Mouse (Mus musculus): ENCODE data around the gene Srms. TPM values are rescaled to one million over a fixed set of nuclear protein-coding genes. Genes with fewer than 3 reads are reported as not detected.

Srms gene
- 0.23 and 0.32 TPM in 2 replicates for polyA plus RNA-seq (2016; fragmentation: Nextera tagmentation; extraction: Ambion mirVana)

DNA sequence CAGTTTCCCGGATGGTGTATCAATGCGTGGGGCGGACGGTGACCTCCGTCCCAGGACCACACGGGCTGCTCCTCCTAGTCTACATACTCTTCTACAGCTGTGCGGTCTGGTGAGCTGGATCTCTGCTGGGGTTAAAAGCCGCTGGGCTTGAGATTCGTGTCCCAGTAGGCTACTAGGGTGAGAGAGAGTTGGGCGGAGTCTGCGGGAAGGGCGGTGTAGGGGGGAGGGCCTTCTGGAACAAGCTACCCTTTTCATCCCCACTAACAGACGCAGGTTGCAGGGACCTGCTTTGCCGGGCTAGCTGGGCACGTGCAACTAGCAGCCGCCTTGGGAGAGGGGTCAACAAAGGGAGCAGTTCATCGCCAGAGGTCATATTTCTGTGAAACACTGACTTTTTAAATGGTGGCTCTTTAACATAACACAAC lies at the start of gene Srms:
Gene Srms (minus strand): TSS at position 165 of the 425 bp plus-strand sequence.
- Histone ChIP-seq H3K36me3 (no peaks in the 10 kb centered on the region), H3K4me2 (peak within 1 kb of the TSS; percentile 61), H3K4me3 (peak within 1 kb of the TSS; percentile 31), H3K9ac (no peak within 1 kb of the TSS), H3K27ac (ENCODE audit: poor library complexity, severe bottlenecking) (no peak within 1 kb of the TSS), H3K9me3 (replicated peaks) (no peaks in the 10 kb centered on the region), H3K4me1 (replicated peaks) (peaks cover 4% of the 10 kb centered on the region; the same call in 1 of the 2 replicates), H3K27me3 (replicated peaks) (peaks cover 65% of the 10 kb centered on the region)
- peak; percentile 53; the same call in 1 of the 2 replicates for ATAC-seq (ENCODE audit: insufficient number of reproducible peaks, low FRiP score)
- 2% methylated on average over 17 of the region's 17 CpGs for WGBS

GRCm38 (mm10) chr2:181253248-181253647 lies 40.3 kb upstream of the Srms start:
- H3K4me2 ChIP-seq = no peak overlapping the region
- peaks cover 63% of the 10 kb centered on the region for H3K36me3 ChIP-seq
- H3K4me3 ChIP-seq = no peak overlapping the region
- H3K27ac ChIP-seq (ENCODE audit: poor library complexity, severe bottlenecking) = no peak overlapping the region
- H3K4me1 ChIP-seq (replicated peaks) = no peaks in the 10 kb centered on the region
- H3K9ac ChIP-seq = no peak overlapping the region
- ATAC-seq (ENCODE audit: insufficient number of reproducible peaks, low FRiP score) = no peak
- 88% methylated on average over 1 of the region's 1 CpGs for WGBS
- no peaks in the 10 kb centered on the region for H3K9me3 ChIP-seq (replicated peaks)
- no peaks in the 10 kb centered on the region for H3K27me3 ChIP-seq (replicated peaks)

DNA sequence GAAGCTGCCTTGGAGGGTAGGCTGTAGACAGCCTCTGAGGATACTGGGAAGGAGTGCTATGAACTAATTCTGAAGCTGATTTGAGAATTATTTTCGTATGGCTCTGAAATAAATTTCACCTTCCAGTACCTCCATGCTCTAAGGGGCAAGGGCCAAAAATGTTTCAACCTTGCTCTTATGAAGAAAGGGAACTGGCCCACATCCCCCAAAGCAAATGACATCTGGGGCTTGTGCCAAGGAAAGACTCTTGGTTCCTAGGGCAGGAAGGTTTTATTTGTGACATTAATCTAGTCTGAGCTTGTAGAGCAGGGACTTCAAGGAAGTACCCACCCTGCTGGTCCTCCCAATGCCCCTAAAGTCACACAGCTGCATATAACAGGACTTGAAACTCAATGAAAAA lies 38.9 kb upstream of the Srms start:
- Histone ChIP-seq H3K27ac (ENCODE audit: poor library complexity, severe bottlenecking) (no peak overlapping the region), H3K4me1 (replicated peaks) (no peaks in the 10 kb centered on the region), H3K9ac (no peak overlapping the region), H3K9me3 (replicated peaks) (no peaks in the 10 kb centered on the region), H3K27me3 (replicated peaks) (no peaks in the 10 kb centered on the region), H3K36me3 (peaks cover 53% of the 10 kb centered on the region), H3K4me3 (no peak overlapping the region), H3K4me2 (no peak overlapping the region)
- ATAC-seq (ENCODE audit: insufficient number of reproducible peaks, low FRiP score) = no peak
- 81% methylated on average over 1 of the region's 1 CpGs for WGBS

- no peak for ATAC-seq (ENCODE audit: insufficient number of reproducible peaks, low FRiP score)
- Histone ChIP-seq H3K9me3 (replicated peaks) (no peaks in the 10 kb centered on the region), H3K27ac (ENCODE audit: poor library complexity, severe bottlenecking) (no peak overlapping the region), H3K4me3 (no peak overlapping the region), H3K36me3 (peaks cover 31% of the 10 kb centered on the region), H3K4me1 (replicated peaks) (no peaks in the 10 kb centered on the region), H3K9ac (no peak overlapping the region), H3K27me3 (replicated peaks) (no peaks in the 10 kb centered on the region), H3K4me2 (no peak overlapping the region)
- WGBS = 80% methylated on average over 10 of the region's 10 CpGs
Observed at GRCm38 (mm10) chr2:181249217-181249616, 36.2 kb upstream of the Srms start.

GRCm38 (mm10) chr2:181245031-181245430 lies 32.0 kb upstream of the Srms start:
- H3K27ac ChIP-seq (ENCODE audit: poor library complexity, severe bottlenecking) = no peak overlapping the region
- no peaks in the 10 kb centered on the region for H3K27me3 ChIP-seq (replicated peaks)
- H3K9me3 ChIP-seq (replicated peaks) = no peaks in the 10 kb centered on the region
- no peak overlapping the region for H3K4me2 ChIP-seq
- no peak overlapping the region for H3K4me3 ChIP-seq
- H3K36me3 ChIP-seq = no peaks in the 10 kb centered on the region
- no peak overlapping the region for H3K9ac ChIP-seq
- WGBS = 45% methylated on average over 2 of the region's 2 CpGs
- peaks cover 8% of the 10 kb centered on the region; the same call in 1 of the 2 replicates for H3K4me1 ChIP-seq (replicated peaks)
- no peak for ATAC-seq (ENCODE audit: insufficient number of reproducible peaks, low FRiP score)

DNA sequence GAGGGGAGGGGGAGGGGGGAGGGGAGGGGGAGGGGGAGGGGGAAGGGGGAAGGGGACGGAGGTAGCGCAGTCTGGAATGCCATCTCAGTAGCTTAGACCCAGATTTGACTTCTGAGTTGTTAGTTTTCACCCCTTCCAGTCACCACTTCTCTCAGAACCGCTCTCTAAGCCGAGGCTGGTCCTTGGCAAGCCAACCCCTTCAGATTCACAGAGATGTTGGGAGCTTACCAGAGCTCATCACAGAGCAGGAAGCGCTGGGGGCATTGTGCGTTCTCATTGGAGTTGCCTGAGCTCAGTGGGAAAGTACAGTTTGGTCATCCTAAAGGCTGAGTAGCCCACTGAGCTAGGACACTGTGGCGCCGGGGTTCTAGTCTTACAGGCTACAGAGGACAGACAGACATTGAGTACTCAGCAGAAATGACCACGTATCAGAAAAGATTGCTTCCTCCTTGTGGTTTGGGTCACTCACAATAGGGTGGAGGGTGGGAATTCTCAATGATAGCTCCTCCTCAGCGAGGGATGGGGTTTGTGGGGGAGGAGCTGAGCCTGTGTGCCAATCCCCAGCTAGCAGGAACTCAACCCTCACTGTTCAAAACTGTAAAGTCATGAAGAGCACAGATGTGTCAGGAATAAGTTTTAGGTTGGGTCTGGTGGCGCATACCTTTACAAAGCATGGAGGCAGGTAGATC lies 30.9 kb upstream of the Srms start:
- Histone ChIP-seq H3K4me1 (replicated peaks) (peaks cover 8% of the 10 kb centered on the region; the same call in 1 of the 2 replicates), H3K9me3 (replicated peaks) (no peaks in the 10 kb centered on the region), H3K4me2 (0 out of 2 replicates have a peak overlapping the region, but pooled peaks have one; percentile 1), H3K4me3 (no peak overlapping the region), H3K27me3 (replicated peaks) (no peaks in the 10 kb centered on the region), H3K9ac (no peak overlapping the region), H3K36me3 (0 out of 2 replicates have a peak, but pooled peaks cover 2% of the 10 kb centered on the region), H3K27ac (ENCODE audit: poor library complexity, severe bottlenecking) (no peak overlapping the region)
- no peak for ATAC-seq (ENCODE audit: insufficient number of reproducible peaks, low FRiP score)
- WGBS = 26% methylated on average over 11 of the region's 11 CpGs

DNA sequence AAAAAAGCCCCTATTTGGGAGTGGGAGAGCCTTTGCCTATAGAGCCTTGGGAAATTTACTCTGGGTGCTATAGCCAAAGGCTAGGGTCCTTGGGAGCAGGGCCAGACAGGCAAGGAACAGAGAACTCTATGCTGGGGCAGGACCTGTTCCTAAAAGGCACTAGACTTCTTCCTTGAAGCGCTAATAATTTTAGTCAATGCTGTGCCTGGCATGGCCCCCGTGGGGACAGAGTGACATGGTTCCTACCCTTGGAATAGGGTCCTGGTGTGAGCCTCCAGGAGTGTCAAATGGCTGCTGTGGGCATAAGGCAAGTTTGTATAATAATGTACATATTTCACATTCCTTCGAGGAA lies 29.3 kb upstream of the Srms start:
- no peak overlapping the region for H3K9ac ChIP-seq
- ATAC-seq (ENCODE audit: insufficient number of reproducible peaks, low FRiP score) = no peak
- H3K4me1 ChIP-seq (replicated peaks) = peaks cover 8% of the 10 kb centered on the region; the same call in 1 of the 2 replicates
- H3K36me3 ChIP-seq = 0 out of 2 replicates have a peak, but pooled peaks cover 9% of the 10 kb centered on the region
- H3K4me2 ChIP-seq = peak overlapping the region; percentile 69
- no peak overlapping the region for H3K27ac ChIP-seq (ENCODE audit: poor library complexity, severe bottlenecking)
- H3K27me3 ChIP-seq (replicated peaks) = no peaks in the 10 kb centered on the region
- peak overlapping the region; percentile 52 for H3K4me3 ChIP-seq
- WGBS = 67% methylated on average over 3 of the region's 3 CpGs
- H3K9me3 ChIP-seq (replicated peaks) = no peaks in the 10 kb centered on the region

DNA sequence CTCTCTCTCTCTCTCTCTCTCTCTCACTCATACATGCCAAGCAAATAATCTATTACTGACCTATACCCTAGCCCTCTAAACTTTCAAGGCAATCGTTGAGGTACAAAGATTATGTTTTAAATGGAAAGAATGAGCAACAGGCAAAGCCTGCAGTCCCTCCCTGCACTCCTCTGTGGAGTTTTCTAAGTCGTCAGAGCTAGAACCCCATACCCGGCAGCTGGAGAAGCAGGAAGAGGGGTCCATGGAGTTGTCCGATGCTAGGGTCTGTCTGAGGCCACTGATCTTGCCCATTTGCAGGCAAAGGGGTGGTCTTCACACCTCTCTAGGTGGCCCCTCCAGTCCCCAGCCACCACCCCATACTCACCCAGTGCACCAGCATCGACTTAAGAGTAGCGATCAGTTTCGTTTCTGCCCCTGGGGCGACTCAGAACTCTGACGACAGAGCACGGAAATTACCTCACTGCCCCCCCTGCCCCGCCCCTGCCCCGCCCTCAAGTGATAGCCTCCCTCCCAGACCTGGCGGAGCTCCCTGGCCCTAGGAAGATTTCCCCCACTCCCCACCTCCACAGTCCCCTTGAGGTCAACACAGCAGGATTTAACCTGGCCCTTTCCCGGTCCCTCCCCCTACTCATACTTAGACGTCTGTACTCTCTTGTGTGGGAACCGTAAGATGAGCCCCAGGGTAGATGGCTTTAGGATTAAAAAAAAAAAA lies 28.8 kb upstream of the Srms start, which contains the start of gene Helz2:
Gene Helz2 (minus strand): TSS at position 426 of the 712 bp plus-strand sequence.
- WGBS = 5% methylated on average over 16 of the region's 16 CpGs
- no peaks in the 10 kb centered on the region for H3K9me3 ChIP-seq (replicated peaks)
- peak within 1 kb of the TSS; percentile 69 for H3K4me2 ChIP-seq
- H3K36me3 ChIP-seq = 0 out of 2 replicates have a peak, but pooled peaks cover 10% of the 10 kb centered on the region
- H3K4me3 ChIP-seq = peak within 1 kb of the TSS; percentile 52
- no peaks in the 10 kb centered on the region for H3K27me3 ChIP-seq (replicated peaks)
- peak; percentile 84 for ATAC-seq (ENCODE audit: insufficient number of reproducible peaks, low FRiP score)
- peak within 1 kb of the TSS; percentile 66 for H3K9ac ChIP-seq
- H3K4me1 ChIP-seq (replicated peaks) = peaks cover 8% of the 10 kb centered on the region; the same call in 1 of the 2 replicates
- no peak within 1 kb of the TSS for H3K27ac ChIP-seq (ENCODE audit: poor library complexity, severe bottlenecking)

- ATAC-seq (ENCODE audit: insufficient number of reproducible peaks, low FRiP score) = no peak
Observed at GRCm38 (mm10) chr2:181240806-181241440, 27.9 kb upstream of the Srms start.

DNA sequence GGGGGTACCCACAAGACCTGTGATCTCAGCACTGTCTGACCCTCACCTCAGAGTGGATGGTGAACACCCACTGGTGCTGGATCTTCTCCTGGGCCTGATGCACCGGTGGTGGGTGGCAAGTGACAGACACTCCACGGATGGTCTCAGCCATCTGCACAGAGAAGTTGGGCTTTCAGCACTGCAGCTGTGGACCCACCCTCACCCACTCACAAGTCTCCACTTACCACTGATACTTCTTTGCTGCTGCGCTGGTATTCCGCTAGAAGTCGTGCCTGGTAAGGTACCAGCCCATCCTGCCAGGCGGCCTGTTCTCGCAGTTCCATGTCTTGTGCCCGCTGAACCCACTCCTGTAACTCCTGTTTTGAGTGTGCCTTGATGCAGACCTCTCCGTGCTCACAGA lies 26.3 kb upstream of the Srms start:
- no peak overlapping the region for H3K9ac ChIP-seq
- peaks cover 21% of the 10 kb centered on the region for H3K36me3 ChIP-seq
- ATAC-seq (ENCODE audit: insufficient number of reproducible peaks, low FRiP score) = no peak
- no peaks in the 10 kb centered on the region for H3K27me3 ChIP-seq (replicated peaks)
- no peak overlapping the region for H3K4me2 ChIP-seq
- H3K4me3 ChIP-seq = no peak overlapping the region
- no peaks in the 10 kb centered on the region for H3K9me3 ChIP-seq (replicated peaks)
- H3K27ac ChIP-seq (ENCODE audit: poor library complexity, severe bottlenecking) = no peak overlapping the region
- 80% methylated on average over 9 of the region's 9 CpGs for WGBS
- peaks cover 8% of the 10 kb centered on the region; the same call in 1 of the 2 replicates for H3K4me1 ChIP-seq (replicated peaks)

More at GRCm38 (mm10) chr2:181240806-181241440, 27.9 kb upstream of the Srms start:
- no peaks in the 10 kb centered on the region for H3K9me3 ChIP-seq (replicated peaks)
- H3K4me2 ChIP-seq = peak overlapping the region; percentile 69
- no peak overlapping the region for H3K9ac ChIP-seq
- H3K27ac ChIP-seq (ENCODE audit: poor library complexity, severe bottlenecking) = no peak overlapping the region
- WGBS = 86% methylated on average over 13 of the region's 13 CpGs
- peaks cover 8% of the 10 kb centered on the region; the same call in 1 of the 2 replicates for H3K4me1 ChIP-seq (replicated peaks)
- peak overlapping the region; percentile 52 for H3K4me3 ChIP-seq
- peaks cover 18% of the 10 kb centered on the region for H3K36me3 ChIP-seq
- no peaks in the 10 kb centered on the region for H3K27me3 ChIP-seq (replicated peaks)

DNA sequence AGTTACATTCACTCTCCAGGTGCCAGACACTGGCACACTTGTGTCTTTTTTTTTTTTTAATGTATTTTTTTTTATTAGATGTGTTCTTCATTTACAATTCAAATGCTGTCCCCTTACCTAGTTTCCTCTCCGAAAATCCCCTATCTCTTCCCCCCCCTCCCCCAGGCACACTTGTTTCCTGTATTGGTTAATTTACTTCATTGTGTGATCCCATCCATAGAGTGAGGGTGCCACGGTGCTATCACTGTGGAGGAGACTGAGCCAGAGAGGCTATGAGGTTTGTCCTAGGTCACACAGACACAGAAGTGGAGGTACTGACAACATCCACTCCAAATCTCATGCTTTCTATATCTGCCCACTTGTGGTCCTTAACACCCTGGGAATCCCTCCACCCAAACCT lies 25.9 kb upstream of the Srms start:
- Histone ChIP-seq H3K4me1 (replicated peaks) (peaks cover 8% of the 10 kb centered on the region; the same call in 1 of the 2 replicates), H3K4me3 (no peak overlapping the region), H3K27me3 (replicated peaks) (no peaks in the 10 kb centered on the region), H3K36me3 (peaks cover 21% of the 10 kb centered on the region), H3K9me3 (replicated peaks) (no peaks in the 10 kb centered on the region), H3K9ac (no peak overlapping the region), H3K4me2 (no peak overlapping the region), H3K27ac (ENCODE audit: poor library complexity, severe bottlenecking) (no peak overlapping the region)
- ATAC-seq (ENCODE audit: insufficient number of reproducible peaks, low FRiP score) = no peak
- WGBS = 63% methylated on average over 2 of the region's 2 CpGs

All from heart, embryonic 12.5 days (tissue).